Mouse (Mus musculus) thymus, postnatal 0 days (tissue): ENCODE data around the gene Rwdd3. TPM values are rescaled to one million over a fixed set of nuclear protein-coding genes. Genes with fewer than 3 reads are reported as not detected.

Source experiments
- DNase-seq: peaks from one replicate; pipeline ENCODE4 v3.0.0-alpha.2; 2015; ENCODE audit warnings: low spot score
- polyA plus RNA-seq: library from polyadenylated mRNA; unstranded; fragments of >200 nt; fragmentation: Nextera tagmentation; extraction: Ambion mirVana; gene quantifications from 2 replicates; pipeline ENCODE4 v1.2.1, GENCODE M21; 2015

Rwdd3 gene
- polyA plus RNA-seq, result 7.6 and 7.9 TPM in 2 replicates

DNA sequence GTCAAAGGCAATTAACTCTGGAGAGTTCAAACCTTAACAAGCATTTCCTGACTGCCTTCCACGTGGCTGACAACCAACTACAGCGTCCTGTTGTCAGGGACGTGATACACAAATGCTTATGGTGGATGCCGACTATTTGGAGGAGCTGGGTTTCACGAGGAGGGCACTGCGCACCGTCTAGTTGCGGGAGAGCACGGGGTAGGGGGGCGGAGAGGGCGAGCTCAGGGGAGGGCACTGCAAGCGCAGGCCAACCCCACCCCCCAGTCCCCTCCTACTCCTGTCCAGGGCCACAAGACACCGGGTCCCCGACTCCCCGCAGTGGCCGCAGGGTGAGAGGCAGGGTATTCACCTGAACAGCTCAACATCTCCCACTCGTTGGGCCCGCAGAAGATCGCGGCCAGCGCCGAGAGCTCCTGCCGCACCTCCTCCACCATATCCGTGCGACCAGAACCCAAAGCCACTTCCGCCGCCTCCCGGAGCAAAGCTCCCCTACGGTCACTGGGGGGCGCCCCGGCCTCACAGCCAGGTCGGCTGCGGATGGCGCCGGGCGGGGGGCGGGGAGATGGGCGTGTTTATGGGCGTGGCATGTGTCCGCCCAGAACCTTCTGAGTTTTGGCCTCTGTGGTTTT, at the start of gene Rwdd3:
Gene Rwdd3 (minus strand): TSS at position 453 of the 629 bp plus-strand sequence.
- peak; percentile 95 for DNase-seq

DNA sequence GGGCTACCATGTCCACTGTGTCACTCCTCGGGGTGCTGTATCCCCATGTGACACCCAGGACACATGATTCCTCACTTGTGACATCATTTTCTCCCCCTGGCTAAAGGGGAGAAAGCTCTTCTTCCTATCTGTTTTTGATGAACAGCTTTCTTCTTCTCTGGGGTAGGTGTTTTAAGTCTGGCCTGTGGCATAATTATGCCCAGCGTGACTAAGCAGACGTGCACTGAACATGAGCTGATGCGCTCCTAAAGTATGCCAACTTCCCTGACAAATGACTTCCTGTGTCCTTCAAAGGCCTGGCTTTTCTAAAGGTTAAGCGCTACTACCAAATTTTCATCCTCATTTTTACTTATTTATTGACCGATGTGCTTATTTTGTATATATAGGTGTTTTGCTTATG, 45.5 kb upstream of the Rwdd3 start:
- no peak for DNase-seq

DNA sequence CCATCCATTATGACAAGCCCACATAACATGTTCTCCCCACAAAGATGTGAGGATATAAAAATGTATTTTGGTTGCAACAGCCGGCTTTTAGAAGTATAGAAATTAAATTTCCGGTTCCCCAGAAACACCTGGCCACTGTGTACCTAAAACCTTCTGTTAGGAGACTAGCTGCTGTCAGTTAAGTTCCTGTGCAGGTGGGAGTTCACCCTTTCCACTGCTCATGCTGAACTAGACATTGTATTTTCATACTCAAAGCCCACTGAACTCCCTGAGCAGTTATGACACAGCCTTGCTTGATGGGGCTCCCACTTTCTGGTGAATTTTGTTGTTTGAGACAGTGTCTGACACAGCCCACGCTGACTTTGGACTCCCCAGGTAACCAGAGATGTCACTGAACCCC, 42.0 kb upstream of the Rwdd3 start:
- peak; percentile 73 for DNase-seq

DNA sequence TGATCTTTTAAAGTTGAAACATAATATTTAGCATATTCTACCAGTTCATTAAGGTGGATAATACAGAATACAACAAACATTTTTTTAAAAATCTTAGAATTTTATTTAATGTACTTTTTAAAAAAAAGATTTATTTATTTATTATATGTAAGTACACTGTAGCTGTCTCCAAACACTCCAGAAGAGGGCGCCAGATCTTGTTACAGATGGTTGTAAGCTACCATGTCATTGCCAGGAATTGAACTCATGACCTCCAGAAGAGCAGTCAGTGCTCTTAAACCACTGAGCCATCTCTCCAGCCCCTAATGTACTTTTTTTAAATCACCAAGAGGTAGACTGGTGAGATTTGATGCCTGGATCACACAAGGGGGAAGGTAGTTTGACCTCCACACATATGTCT, 40.7 kb upstream of the Rwdd3 start:
- peak; percentile 42 for DNase-seq

DNA sequence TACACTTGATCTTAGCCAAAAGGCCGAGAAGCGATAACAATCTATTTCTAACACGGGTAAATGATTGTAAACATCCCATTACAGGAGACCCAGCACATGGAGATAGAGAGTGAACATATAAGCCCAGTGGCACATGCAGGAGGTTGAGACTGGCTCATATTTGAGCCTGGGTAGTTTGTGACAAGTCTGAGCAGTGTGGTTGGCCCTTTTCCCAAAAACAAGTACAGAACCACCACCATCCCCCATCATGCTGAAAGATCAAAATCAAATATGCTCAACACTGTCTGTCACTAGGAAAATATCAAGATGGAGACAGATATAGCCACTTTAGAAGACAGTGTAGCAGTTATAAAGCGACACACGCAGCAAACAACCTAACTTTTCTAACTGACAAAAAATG, 37.5 kb upstream of the Rwdd3 start:
- no peak for DNase-seq

DNA sequence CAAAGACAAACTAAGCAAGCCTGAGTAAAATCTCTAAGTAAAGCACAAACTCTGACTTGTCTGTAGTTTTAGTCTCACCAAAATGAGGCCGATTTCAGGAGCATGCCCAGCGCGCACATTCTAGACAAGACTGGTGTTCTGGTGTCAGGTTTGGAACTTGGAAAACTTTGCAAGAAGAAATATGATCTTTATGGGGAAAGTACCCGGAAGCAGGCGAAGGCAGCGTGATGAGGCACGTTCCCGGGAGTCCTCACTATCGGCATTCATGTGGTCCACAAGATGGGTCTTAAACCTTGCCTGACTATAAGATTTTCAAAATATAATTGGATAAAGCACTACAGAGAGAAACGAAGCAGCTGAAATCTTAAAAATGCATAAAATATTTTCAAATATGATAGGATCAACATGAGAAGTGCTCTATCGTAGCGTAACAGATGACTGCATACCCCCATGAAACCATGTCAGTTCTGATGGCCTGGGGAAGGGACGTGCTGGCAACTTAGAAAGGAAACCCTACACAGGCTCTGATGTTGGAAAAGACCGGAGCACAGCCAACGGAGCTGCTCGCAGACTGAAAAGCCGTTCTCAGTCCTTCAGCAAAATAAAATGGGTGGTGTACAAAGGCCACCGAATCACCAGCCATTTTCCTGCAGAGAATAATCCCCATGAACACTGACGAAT, 34.8 kb upstream of the Rwdd3 start:
- no peak for DNase-seq

DNA sequence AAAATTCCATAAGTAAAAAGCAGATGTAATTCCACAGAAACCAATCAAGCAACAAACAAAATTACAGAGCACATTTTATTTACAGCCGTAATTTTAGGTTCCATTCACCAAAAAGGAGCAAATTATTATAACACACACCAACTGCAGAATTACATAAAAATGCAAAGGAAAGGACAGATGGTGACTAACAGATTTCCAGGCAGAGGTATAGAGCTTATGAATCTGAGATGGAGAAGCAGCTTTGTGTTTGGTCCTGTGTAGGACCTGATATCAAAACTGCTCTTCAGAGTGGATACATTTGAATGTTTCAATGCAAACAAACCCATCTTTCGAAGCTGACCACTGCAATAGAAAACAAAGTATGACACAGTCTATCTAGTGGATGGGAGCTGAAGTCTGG, 31.1 kb upstream of the Rwdd3 start:
- no peak for DNase-seq

DNA sequence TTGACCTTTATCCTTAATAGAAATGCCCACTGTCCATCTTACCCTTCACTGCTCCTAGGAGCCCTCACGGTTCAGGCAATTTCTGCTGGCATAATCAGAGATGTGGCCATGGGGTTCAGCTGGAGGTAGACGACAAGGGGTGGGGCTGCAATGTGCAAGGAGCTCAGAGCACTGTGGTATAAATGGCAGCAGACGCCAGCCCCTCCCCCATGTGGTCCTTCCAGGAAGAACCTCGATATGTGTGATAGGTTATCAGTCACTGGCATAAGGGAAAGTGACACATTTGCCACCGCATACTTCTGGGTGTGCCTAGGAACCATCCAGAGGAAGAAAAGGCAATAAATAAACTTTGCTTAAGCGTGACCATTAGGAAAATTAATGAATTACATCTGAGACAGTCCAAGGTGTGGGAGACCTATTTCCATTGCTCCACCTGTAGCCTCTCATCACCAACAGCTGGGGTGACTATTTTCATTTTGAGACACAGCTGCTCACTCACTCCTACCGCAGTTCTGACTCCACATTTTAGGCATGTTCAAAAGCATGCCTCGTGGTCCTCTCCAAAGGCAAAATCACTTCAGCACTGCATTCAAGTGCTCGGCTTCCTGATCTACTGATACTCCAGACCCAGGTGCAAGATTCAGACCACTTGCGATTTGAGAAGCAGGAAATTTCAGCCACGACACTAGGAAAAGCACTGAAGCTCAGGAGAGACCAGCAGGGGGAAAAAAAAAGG, 29.7 kb upstream of the Rwdd3 start:
- no peak for DNase-seq

DNA sequence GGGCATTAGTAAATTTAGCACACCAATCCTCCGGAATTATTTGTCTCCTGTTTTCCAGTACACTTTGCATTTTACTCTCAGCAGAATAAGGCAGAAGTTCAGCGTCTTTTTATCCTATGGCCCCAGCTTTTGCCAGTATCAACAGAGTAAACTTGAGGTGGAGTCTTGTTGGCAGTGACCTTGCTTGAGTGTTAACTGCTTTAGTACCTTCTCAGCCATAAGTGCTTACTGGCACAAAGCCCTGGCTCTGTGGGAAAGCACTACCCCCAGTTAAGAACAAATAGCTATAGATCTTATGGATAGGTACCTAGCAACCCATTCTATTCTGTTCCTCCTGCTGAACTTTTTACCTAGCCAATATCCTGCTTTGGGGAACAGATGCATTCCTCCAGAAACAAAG, 17.7 kb upstream of the Rwdd3 start:
- no peak for DNase-seq

DNA sequence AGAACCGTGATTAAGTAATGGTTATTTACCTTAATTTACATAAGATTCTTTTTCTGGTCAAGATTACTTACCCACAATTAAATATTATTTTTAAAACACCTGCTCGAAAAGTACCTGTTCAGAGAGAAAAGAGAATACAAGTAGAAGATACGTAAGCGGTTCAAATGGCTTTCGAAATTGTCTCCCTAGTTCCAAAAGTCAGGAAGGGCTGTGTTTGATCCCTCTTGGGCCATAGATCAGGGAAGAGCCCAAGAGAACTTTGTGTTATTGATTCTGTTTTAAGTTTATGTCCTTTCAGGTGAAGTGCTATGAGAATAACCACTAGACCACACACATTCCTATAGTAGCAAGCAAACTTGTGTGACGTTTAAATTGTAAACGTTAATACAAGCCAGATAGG, 16.0 kb upstream of the Rwdd3 start:
- DNase-seq, result no peak

DNA sequence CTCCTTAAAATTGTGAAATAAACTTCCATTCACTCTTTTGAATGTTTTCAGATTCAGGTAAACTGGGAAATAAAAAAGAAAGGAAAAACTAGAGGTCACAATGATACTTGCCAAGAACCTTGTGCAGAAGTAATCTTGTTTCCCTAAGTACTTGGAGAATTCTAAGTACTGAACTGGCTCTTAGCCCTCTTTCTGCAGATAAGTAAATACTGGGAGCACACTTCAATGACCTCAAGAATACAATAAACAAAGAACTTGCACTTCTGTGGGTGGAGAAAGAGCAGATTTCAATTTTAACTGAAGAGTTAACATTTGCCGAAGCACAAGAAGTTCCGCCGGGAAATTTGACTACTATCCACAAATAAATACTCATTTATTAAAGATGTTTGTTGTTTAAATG, 15.4 kb upstream of the Rwdd3 start:
- DNase-seq, result no peak

DNA sequence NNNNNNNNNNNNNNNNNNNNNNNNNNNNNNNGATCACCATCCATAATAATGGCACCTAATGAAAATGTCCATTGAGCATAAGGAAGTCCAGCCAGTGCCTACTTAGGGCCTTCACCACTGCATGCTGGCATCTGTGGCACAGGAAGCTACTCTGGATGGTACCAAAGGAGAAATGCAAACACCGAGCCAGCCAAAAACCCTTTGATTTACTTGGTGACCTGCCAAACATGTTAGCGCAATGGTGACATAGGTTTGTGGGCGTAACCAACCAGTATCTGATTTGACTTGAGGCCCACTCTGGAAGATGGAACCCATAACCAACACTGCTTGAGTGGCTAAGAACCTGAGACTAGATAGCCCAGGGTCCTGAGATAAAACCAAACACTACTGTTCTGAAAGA, 13.7 kb upstream of the Rwdd3 start:
- DNase-seq, result no peak

DNA sequence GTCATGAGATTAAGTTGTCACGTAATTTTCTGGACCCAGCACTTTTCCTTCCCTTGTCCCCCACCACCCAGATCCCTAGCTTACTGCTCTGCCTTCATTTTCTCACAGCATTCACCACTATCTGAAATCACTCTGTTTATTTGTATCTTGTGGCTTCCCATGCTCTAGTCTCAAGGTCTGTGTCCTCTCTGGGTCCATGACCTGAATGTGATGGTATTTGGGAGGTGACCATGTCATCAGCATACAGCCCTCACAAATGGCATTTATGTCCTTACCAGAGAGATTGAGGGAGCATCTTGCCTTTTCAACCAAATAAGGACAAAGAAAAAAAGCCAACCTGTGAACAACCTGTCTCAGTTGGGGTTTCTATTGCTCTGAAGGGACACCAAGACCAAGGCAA, 4.5 kb upstream of the Rwdd3 start:
- no peak for DNase-seq

DNA sequence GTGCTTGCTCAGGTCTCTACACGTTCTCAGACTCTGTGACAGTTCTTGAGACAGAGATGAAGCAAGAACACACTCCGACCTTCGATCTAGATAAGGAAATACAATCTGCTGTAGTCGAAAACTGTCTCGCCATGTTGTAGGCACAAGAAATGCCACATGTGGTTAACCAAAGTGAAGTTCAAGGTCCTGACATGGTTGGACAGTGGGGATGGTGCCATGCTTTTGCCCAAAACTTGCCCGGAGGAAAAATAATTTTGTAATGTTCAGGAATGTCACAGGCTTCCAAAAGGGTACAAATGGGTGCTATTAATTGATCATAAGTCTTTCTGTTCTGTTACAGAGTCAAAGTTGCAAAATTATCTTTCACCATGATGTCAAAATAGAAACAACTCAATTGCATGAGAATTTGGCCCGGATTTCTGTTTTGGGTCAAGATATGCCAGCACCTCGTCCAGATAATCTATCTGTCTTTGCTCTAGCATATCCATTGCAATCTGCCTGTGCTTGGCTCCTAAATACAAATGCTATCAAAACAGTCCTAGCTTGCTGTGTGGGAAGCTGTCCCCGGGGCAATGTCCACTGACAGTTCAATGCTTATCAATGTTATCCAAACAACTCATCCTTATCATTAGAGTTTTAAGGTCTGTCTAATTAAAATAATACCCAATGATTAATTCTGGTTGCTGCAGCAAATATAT, 2.9 kb upstream of the Rwdd3 start:
- DNase-seq, result no peak

DNA sequence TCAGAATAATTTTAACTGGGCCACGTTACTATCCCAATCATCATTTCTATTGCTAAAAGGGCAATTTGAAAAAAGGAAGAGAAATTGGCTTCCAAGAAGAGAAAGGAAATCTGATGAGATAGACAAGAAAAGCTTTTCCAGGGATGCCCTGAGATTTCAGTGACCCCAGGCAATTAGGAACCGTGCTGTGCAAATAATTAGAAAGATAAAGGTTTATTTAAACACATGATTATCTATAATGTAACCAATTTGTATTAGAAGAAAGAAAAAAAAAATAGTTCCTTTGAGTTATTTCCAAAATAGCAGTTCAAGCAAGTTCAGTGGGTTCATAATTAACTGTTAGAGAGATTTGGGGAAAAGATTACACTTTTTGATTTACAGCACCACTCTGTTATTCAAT, 1.2 kb upstream of the Rwdd3 start:
- DNase-seq, result no peak

DNA sequence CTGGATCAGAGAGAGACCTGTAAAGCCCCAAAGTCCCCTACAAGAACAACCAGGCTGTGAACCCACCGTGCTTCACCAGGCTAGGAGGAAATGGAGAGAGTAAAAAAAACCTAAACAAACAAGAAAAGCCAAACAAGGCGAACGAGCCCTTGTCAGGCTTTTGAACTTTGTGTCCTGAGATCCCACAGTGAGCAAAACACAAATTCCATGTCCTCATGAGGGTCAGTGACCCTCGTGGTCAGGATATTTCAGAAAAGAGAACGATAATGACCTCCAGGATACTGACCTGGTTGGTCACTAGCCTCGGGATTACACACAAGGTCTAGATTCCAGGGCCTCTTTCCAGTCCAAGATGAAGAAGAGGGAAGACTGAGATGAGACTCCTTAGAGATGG, 374 bp upstream of the Rwdd3 start:
- DNase-seq, result no peak

DNA sequence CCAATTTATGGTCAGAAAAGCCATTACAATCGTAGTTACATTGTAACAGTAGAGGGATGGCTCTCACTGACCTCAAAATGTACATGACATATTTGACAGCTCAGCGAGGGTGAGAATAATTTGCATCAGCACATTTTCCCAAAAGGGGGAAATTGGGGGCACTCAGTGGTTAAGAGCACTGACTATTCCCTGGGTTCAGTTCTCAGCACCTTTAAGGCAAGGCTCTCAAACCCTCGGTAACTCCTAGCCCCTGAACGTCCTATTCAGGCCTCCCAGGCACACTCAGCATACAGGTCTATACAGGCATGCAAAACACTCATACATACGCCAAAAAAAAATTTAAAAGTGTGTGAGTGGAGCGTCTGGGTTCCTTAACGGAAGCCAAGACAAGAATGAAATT, 864 bp downstream of the Rwdd3 start:
- DNase-seq, result no peak

DNA sequence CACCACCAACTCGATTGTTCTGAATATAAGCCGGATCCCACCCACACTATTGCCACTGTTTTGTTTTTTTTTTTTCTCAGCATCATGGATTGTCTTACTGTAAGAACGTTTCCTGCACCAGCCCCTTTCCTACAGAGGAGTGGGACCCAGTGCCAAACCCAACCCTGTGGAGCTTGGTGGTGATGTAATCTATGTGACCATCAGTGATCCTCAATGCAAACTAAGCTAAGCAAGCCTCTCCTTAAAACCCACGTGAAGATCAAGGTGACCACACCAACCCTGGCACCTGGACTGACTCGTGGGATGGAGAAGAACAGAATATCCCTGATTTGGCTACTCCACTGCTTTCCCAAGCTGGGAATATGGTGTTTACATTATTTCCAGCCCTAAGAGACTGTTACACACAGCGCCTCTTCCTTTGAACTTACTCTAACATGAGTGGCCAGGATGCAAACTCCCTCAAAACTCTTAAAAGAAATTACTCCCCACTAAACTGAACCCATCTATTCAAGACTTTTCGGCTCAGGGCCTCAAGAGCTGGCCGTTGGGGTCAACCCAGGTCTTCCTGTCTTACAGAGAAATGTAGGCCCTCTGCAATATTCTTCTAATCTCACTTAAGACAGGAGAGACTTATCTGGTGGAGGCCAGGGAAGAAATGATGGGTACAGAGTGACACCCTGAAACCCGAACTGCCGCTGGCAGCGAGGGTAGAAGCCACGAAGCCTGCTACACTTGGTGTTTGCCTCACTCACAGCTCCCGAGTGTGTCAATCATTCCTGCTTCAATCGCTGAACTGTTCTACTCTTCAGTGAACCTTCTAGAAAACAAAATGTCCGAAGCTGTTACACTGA, 2.2 kb downstream of the Rwdd3 start:
- DNase-seq, result no peak

DNA sequence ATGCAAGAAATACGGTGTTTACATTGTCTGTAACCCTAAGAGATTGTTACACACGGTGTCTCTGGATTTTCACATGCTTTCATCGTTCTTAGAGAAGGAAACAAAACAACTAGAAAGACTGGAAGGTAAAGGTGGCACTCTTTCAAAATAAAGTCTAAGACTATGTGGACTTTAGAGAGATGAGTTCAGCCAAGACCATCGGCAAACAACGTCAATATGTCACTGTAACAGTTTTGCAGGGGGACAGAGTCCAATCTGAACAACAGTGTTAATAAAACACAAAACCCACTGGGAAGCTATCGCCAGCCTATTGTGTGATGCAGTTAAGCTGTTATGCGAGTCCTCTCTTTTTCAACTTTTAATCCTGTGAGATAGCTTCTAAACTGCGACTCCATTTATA, 2.9 kb downstream of the Rwdd3 start:
- DNase-seq, result no peak

DNA sequence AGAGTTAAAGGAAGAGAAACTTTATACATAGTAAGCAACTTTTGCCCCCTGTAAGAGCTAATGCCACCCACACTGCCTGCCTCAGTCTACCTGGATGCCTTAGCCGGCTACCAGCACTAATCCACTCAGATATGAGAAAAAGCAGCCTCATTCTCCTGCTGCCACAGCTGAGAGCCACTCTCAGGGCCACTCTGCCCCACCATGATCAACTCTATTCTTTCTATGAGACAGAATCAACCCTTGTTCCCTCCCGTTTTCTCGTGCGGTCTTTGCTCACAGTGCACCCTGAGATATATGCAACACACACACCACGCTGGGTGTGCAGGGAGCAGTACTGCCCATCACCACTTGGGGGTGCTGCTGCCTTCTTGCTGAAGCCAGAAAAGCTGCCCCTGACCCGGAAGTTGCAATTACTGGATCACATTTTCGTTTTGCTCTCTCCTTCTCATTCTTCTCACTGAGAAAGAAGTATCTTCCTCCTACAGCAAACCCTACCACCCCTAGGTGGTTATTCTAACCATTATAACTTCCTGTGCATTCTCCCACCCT, 8.2 kb downstream of the Rwdd3 start:
- peak; percentile 87 for DNase-seq

DNA sequence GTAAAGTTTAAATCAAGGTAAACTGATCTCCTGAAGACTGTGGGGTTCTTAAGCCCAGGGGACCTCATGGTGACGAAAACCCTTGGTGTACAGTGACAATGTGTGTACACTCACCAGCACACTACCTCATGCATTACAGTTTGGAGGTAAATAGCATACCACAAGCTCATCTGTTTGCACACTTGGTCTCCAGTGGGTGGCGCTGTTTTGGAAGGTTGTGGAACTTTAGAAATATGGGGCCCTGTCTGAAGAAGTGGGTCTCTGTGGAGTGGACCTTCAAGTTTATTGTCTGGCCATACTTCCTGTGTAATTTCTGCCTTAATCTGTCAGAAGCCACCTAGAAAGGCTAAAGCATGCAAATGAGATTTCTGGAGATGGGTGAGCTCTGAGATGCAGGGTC, 9.8 kb downstream of the Rwdd3 start:
- peak; percentile 45 for DNase-seq
